Mouse (Mus musculus) heart, postnatal 0 days (tissue): ENCODE measurements at regions not wholly inside any gene's neighbourhood (a gene's known extent, or its start where the extent isn't known, plus 50 kb on each side); places are given as distances from the start of the nearest gene placed in this dataset.

Experiments
- ATAC-seq: fragments of 200-750 bp; cut with Nextera tagmentation; 2 replicates; pipeline ENCODE4 v1.8.0; 2017; ENCODE audit warnings: low read depth, moderate number of reproducible peaks, moderate library complexity; ENCODE audit not compliant: insufficient read depth
- DNase-seq: peaks from one replicate; pipeline ENCODE4 v3.0.0-alpha.2; 2016; ENCODE audit warnings: low spot score
- H3K27ac ChIP-seq: fragments of 300-500 bp; sonication (generic); 2 replicates; pipeline ENCODE4 v1.5.1; 2014; ENCODE audit warnings: low read depth, mild to moderate bottlenecking
- H3K27me3 ChIP-seq: fragments of 300-500 bp; sonication (generic); 2 replicates; pipeline ENCODE4 v1.6.1; 2014; ENCODE audit warnings: low read length, mixed read lengths; ENCODE audit not compliant: control insufficient read depth, insufficient read depth
- H3K36me3 ChIP-seq: fragments of 300-500 bp; sonication (generic); replicated peaks from 2 replicates; pipeline ENCODE4 v1.6.1; 2014; ENCODE audit warnings: low read length, mixed read lengths; ENCODE audit not compliant: control insufficient read depth, insufficient read depth
- H3K4me1 ChIP-seq: fragments of 300-500 bp; sonication (generic); 2 replicates; pipeline ENCODE4 v1.6.1; 2014; ENCODE audit warnings: antibody characterized with exemption; ENCODE audit not compliant: control insufficient read depth, insufficient read depth
- H3K4me2 ChIP-seq: fragments of 300-500 bp; sonication (generic); 2 replicates; pipeline ENCODE4 v1.6.1; 2014; ENCODE audit warnings: low read depth, mild to moderate bottlenecking, low read length, moderate library complexity
- H3K4me3 ChIP-seq: fragments of 300-500 bp; sonication (generic); 2 replicates; pipeline ENCODE4 v1.5.1; 2014; ENCODE audit warnings: low read depth, low read length
- H3K9ac ChIP-seq: fragments of 300-500 bp; sonication (generic); replicated peaks from 2 replicates; pipeline ENCODE4 v1.6.1; 2014; ENCODE audit warnings: low read depth, low read length, mixed read lengths
- H3K9me3 ChIP-seq: fragments of 300-500 bp; sonication (generic); replicated peaks from 2 replicates; pipeline ENCODE4 v1.6.1; 2016; ENCODE audit warnings: low read length; ENCODE audit not compliant: control insufficient read depth
- CTCF ChIP-seq: IDR thresholded peaks from 2 replicates; pipeline ENCODE4 v1.5.1; 2016; ENCODE audit warnings: antibody characterized with exemption, control low read depth, low read depth
- EP300 ChIP-seq: IDR thresholded peaks from 2 replicates; pipeline ENCODE4 v1.6.1; 2016; ENCODE audit warnings: antibody characterized with exemption, low read depth
- WGBS: fragments of 180-500 bp; shearing (Covaris S2); extraction: QIAGEN DNeasy Blood & Tissue Kit; methylation state at CpG from one replicate; pipeline ENCODE4 v1.1.7; 2014; 5-methylcytosine and 5-hydroxymethylcytosine counted together

DNA sequence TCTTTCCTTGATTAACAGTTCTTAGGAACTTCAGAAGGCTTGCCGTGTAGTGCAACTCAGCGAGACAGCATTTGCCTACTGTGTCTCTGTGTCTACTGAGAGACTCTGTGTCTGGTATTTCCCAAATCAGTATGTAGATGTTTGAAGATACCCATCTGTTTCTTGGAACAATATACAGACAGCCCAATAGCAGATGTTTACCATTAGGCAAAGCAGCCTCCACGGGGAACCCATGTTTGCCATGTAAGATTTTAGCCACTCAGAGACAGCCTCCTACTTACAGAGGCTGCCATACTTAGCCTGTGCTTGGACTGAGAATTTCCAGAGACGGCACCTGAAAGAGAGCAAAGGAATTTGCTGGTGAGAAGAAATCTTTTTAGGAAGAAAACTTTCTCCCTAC is 100.9 kb upstream of the Hes1 start:
- DNase-seq = no peak
- no peak overlapping the region for H3K4me3 ChIP-seq
- H3K4me1 ChIP-seq = peaks cover 12% of the 10 kb centered on the region; the same call in 1 of the 2 replicates
- no peak for ATAC-seq
- no peak overlapping the region for H3K4me2 ChIP-seq
- H3K36me3 ChIP-seq = no peaks in the 10 kb centered on the region
- H3K9me3 ChIP-seq = 0 out of 2 replicates have a peak, but pooled peaks cover 5% of the 10 kb centered on the region
- H3K27ac ChIP-seq = no peak overlapping the region
- no peak for TF ChIP-seq EP300
- TF ChIP-seq CTCF = no peak
- H3K9ac ChIP-seq = no peak overlapping the region
- 57% methylated on average over 4 of the region's 4 CpGs for WGBS
- H3K27me3 ChIP-seq = no peaks in the 10 kb centered on the region

DNA sequence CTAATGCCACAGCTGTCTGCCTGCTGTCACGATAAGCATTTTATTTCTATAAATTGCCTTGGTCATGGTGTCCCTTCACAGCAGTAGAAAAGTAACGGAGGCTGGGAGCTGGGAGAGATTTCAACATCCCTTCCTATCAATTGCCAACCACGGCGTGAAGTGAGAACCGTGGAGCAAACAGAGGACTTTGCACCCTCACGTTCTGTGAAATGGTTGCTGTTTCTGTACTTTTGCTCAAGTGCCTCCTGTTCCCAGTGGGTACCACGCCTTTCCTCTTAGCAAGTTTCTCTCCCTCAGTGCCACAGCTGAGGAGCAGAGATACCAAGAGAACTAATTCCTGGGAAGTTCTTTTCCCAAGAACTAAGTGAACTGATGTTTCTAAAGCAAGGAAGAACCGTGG is 99.6 kb upstream of the Hes1 start:
- ATAC-seq (no peak), DNase-seq (no peak)
- no peak for TF ChIP-seq CTCF
- no peak for TF ChIP-seq EP300
- H3K27ac ChIP-seq = no peak overlapping the region
- no peak overlapping the region for H3K4me3 ChIP-seq
- WGBS = 83% methylated on average over 8 of the region's 8 CpGs
- 0 out of 2 replicates have a peak, but pooled peaks cover 5% of the 10 kb centered on the region for H3K9me3 ChIP-seq
- H3K4me2 ChIP-seq = no peak overlapping the region
- H3K4me1 ChIP-seq = peaks cover 12% of the 10 kb centered on the region; the same call in 1 of the 2 replicates
- no peaks in the 10 kb centered on the region for H3K36me3 ChIP-seq
- H3K27me3 ChIP-seq = no peaks in the 10 kb centered on the region
- H3K9ac ChIP-seq = no peak overlapping the region

DNA sequence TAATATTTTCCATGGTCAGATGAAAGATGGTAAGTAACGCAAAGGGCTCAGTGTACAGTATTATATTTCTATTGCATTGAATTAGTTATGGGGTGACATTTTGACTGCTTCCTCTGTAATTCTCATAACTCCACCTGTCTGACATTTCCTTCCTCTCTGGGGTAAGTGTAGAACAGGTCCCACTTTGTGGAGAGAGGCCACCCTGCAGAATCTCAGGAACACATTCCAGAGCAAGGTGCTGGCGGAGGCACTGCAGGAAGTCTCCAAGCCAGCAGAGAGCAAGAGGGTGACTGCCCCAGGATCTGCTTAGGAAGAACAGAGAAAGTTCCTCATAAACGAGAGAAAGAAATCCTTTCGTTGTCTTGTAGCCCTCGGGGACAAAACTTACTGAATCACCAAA is 95.4 kb upstream of the Hes1 start:
- WGBS = 42% methylated on average over 5 of the region's 5 CpGs

DNA sequence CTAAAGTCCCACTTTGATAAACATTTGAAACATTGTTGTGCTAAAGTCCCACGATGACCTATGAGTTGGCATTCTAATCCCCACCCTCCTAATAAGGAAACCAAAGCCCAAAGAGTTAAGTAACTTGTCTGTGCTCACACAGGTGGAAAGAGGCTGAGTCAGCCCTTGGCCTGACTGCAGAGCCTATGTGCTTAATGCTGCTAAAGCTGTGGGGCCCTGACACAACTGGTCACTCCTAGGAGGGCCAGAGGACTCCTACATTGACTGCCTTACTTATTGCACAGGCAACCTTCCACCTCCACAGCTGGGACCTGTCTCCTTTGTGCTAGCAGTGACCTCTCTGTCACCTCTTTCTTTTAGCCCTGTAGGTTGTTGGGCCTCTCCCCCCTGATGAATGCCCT is 91.4 kb upstream of the Hes1 start:
- Histone ChIP-seq H3K4me3 (no peak overlapping the region), H3K4me2 (no peak overlapping the region), H3K27me3 (0 out of 2 replicates have a peak, but pooled peaks cover 6% of the 10 kb centered on the region), H3K9ac (no peak overlapping the region), H3K4me1 (no peaks in the 10 kb centered on the region), H3K27ac (no peak overlapping the region), H3K36me3 (no peaks in the 10 kb centered on the region), H3K9me3 (no peaks in the 10 kb centered on the region)
- no peak for TF ChIP-seq CTCF
- TF ChIP-seq EP300 = no peak
- ATAC-seq = no peak
- WGBS = 59% methylated on average over 1 of the region's 1 CpGs
- DNase-seq = no peak

More for the DNA sequence above, 95.4 kb upstream of the Hes1 start:
- TF ChIP-seq CTCF (no peak), EP300 (no peak)
- Histone ChIP-seq H3K9me3 (0 out of 2 replicates have a peak, but pooled peaks cover 5% of the 10 kb centered on the region), H3K27ac (no peak overlapping the region), H3K4me3 (no peak overlapping the region), H3K36me3 (no peaks in the 10 kb centered on the region), H3K27me3 (0 out of 2 replicates have a peak, but pooled peaks cover under 1% of the 10 kb centered on the region), H3K4me2 (no peak overlapping the region), H3K4me1 (no peaks in the 10 kb centered on the region), H3K9ac (no peak overlapping the region)
- no peak for DNase-seq
- ATAC-seq = no peak

DNA sequence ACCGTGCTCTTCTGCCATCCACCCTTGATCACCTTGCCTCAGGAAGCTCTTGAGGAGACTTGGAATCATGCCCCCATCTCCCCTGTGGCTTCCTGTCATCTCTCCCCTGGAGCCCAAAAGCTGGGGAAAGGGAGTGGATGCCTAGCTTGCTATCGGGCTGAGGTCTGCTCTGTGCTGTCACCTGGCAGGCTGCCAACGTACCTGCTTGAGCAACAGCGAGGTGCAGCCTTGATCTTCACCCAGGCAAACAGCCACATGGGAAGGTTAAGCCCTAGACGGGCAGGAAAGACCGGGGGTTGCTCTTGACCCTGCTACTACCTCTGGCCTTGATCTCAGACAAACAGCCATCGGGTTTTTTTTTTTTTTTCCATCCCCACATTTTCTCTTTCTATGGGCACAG is 90.9 kb upstream of the Hes1 start:
- no peak overlapping the region for H3K27ac ChIP-seq
- ATAC-seq = no peak
- H3K9ac ChIP-seq = no peak overlapping the region

DNA sequence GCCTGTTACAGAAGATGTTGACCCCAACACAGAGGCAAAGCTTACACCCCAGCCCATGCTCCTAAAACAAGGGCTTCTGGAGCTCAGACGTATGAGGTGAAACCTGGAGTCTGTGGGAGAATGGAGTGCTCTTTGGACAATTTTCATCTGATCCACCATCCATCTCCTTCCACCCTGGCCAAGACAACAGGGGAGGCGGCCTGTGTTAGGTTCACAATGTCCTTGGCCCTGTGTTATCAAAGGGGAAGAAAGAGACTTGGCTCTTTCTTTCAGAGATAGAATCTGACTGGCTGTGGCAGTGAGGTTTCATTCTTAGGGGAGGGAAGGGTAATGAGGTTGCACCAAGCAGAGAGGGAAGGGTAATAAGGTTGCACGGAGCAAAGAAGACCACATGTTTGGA is 88.4 kb upstream of the Hes1 start:
- no peaks in the 10 kb centered on the region for H3K9me3 ChIP-seq
- no peak overlapping the region for H3K9ac ChIP-seq
- no peak for TF ChIP-seq CTCF
- TF ChIP-seq EP300 = no peak
- DNase-seq = no peak
- no peaks in the 10 kb centered on the region for H3K36me3 ChIP-seq
- H3K4me1 ChIP-seq = peaks cover 6% of the 10 kb centered on the region; the same call in 1 of the 2 replicates
- H3K4me2 ChIP-seq = no peak overlapping the region
- 86% methylated on average over 3 of the region's 3 CpGs for WGBS
- 0 out of 2 replicates have a peak, but pooled peaks cover 6% of the 10 kb centered on the region for H3K27me3 ChIP-seq
- no peak overlapping the region for H3K4me3 ChIP-seq
- no peak overlapping the region for H3K27ac ChIP-seq
- ATAC-seq = no peak

More for the DNA sequence above, 90.9 kb upstream of the Hes1 start:
- TF ChIP-seq EP300 (no peak), CTCF (no peak)
- no peak overlapping the region for H3K4me3 ChIP-seq
- no peak for DNase-seq
- H3K36me3 ChIP-seq = no peaks in the 10 kb centered on the region
- no peaks in the 10 kb centered on the region for H3K4me1 ChIP-seq
- 0 out of 2 replicates have a peak, but pooled peaks cover 6% of the 10 kb centered on the region for H3K27me3 ChIP-seq
- H3K9me3 ChIP-seq = no peaks in the 10 kb centered on the region
- no peak overlapping the region for H3K4me2 ChIP-seq
- 52% methylated on average over 7 of the region's 7 CpGs for WGBS
